Mouse (Mus musculus) central nervous system, embryonic 18 days (tissue): Measurements from ENCODE around the gene Ptpn21. TPM values are rescaled to one million over a fixed set of nuclear protein-coding genes. Genes with fewer than 3 reads are reported as not detected.

Experiments used
- polyA plus RNA-seq: library from polyadenylated mRNA; depleted of rRNA; stranded (reverse); fragments of >200 nt; gene quantifications from 2 replicates; pipeline ENCODE4 v1.2.3, GENCODE M21; 2012; rRNA removed

Gene Ptpn21
- polyA plus RNA-seq, result 5.0 and 5.2 TPM in 2 replicates

GRCm38 (mm10) chr12:98736951-98737800 lies at the start of gene Ptpn21:
TSS of gene Ptpn21 (minus strand) at chr12:98737405.

GRCm38 (mm10) chr12:98746746-98747379 lies 9.7 kb upstream of the Ptpn21 start, which contains the start of gene Zc3h14:
TSS of gene Zc3h14 (plus strand) at chr12:98746964.

GRCm38 (mm10) chr12:98627392-98628259 lies 109.6 kb downstream of the Ptpn21 start, which contains the start of gene Spata7:
TSS of gene Spata7 (plus strand) at chr12:98628157.

Other genes with a start within 250 kb of the Ptpn21 start
- gene Kcnk10, start 159.1 kb downstream of the Ptpn21 start, polyA plus RNA-seq, result 15.3 and 16.2 TPM in 2 replicates
- gene Spata7, start 109.2 kb downstream of the Ptpn21 start, polyA plus RNA-seq, result 19.2 and 20.3 TPM in 2 replicates
- 119 and 123 TPM in 2 replicates for gene Zc3h14, start 9.6 kb upstream of the Ptpn21 start, polyA plus RNA-seq
- gene Eml5, start 164.1 kb upstream of the Ptpn21 start, polyA plus RNA-seq, result 72.3 and 74.3 TPM in 2 replicates
- gene Ttc8, start 183.2 kb upstream of the Ptpn21 start, polyA plus RNA-seq, result 42.5 and 43.7 TPM in 2 replicates